Mouse (Mus musculus) brain, embryonic 14.5 days (tissue): ENCODE measurements around the gene Srf. TPM values are rescaled to one million over a fixed set of nuclear protein-coding genes. Genes with fewer than 3 reads are reported as not detected.
A peak's percentile ranks its signal among the peaks of the same experiment; 100 is the strongest.

Experiments used
- DNase-seq: peaks from one replicate; pipeline ENCODE4 v3.0.0-alpha.2; 2011; ENCODE audit warnings: low read depth
- CTCF ChIP-seq: fragments of 200-500 bp; IDR thresholded peaks from 2 replicates; pipeline ENCODE4 v1.5.1; 2012; ENCODE audit warnings: inconsistent platforms, mild to moderate bottlenecking, moderate library complexity, borderline replicate concordance; ENCODE audit not compliant: insufficient read depth, insufficient read length; ENCODE audit errors: extremely low read depth
- POLR2A ChIP-seq: fragments of 200-500 bp; IDR thresholded peaks from 2 replicates; pipeline ENCODE4 v1.6.1; 2012; ENCODE audit warnings: mild to moderate bottlenecking, inconsistent platforms, borderline replicate concordance; ENCODE audit not compliant: poor library complexity, insufficient read depth, insufficient read length, severe bottlenecking; ENCODE audit errors: extremely low read depth
- polyA plus RNA-seq: library from polyadenylated mRNA; depleted of rRNA; stranded (reverse); fragments of >200 nt; gene quantifications from 2 replicates; pipeline ENCODE4 v1.2.3, GENCODE M21; 2012; rRNA removed

Gene Srf
- 83.2 and 87.6 TPM in 2 replicates for polyA plus RNA-seq

GRCm38 (mm10) chr17:46555673-46556583 is at the start of gene Srf:
TSS of gene Srf (minus strand) at chr17:46556175.
- peak; percentile 100 for DNase-seq
- TF ChIP-seq POLR2A (peak; percentile 86), CTCF (peak; percentile 49; the same call in 1 of the 2 replicates)

GRCm38 (mm10) chr17:46605126-46605525 is 49.2 kb upstream of the Srf start:
- TF ChIP-seq POLR2A (no peak), CTCF (no peak)
- DNase-seq = no peak

DNA sequence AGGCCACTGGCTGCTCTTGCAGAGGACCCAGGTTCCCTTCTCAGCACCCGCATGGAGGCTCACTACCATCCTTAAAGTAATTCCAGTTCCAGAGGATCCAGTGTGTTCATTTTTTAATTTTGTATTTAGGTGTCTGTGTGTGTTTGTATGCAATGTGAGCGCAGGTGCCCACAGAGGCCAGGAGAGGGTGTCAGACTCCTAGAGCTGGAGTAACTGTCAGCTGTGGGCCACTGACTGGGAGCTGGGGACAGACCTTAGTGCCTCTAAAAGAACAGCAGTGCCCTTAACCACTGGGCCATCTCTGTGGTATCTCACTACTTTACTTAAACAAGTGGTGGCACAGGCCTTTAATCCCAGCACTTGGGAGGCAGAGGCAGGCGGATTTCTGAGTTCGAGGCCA is 47.3 kb upstream of the Srf start:
- TF ChIP-seq POLR2A = no peak
- no peak for TF ChIP-seq CTCF
- no peak for DNase-seq

GRCm38 (mm10) chr17:46602212-46602611 is 46.2 kb upstream of the Srf start:
- no peak for DNase-seq
- TF ChIP-seq POLR2A (no peak), CTCF (no peak)

DNA sequence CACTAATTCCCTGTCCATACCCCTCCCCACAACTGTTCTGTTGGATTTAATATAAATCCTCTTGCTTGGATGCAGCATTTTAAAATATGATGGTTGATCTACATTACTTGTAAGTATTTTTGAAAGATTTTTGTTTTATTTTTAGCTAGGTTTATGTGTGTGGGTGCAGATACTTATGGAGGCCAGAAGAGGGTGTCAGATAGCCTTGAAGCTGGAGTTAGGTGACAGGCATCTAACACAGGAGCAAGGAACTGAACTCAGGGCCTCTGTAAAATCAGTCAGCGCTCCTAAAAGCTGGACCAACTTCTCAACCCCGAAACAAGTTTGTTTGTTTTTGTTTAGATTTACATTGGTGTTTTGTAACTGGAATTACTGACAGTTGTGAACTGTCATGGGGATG is 44.6 kb upstream of the Srf start:
- DNase-seq = no peak
- TF ChIP-seq POLR2A (no peak), CTCF (no peak; the same call in 1 of the 2 replicates)

- no peak for DNase-seq
- TF ChIP-seq POLR2A = no peak
- TF ChIP-seq CTCF = no peak
Measured at GRCm38 (mm10) chr17:46598963-46599362, 43.0 kb upstream of the Srf start.

GRCm38 (mm10) chr17:46597956-46598355 is 42.0 kb upstream of the Srf start:
- DNase-seq = no peak
- no peak for TF ChIP-seq CTCF
- TF ChIP-seq POLR2A = no peak

GRCm38 (mm10) chr17:46595336-46595735 is 39.4 kb upstream of the Srf start:
- DNase-seq = no peak
- TF ChIP-seq POLR2A = no peak
- TF ChIP-seq CTCF = no peak

- TF ChIP-seq CTCF (no peak), POLR2A (no peak)
- DNase-seq = no peak
Measured at GRCm38 (mm10) chr17:46594606-46595005, 38.6 kb upstream of the Srf start.

DNA sequence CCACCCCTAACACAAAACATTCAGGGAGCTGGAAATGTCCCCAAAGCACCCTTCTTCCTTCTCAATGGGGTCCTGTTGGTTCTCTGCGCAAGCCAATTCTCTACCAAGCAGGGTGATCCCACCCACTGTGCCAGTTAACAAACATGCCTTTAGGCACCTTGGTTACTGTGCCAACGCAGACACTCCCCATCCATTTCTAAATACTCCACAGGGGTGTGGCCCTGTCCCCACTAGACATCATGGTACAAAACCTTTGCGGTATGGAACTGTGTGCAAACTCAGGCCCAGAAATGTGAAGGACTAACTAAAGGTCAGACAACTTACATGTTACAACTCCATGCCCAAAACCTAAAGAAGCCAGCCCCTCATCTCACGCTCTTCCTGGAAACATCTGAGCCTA is 37.1 kb upstream of the Srf start:
- no peak for TF ChIP-seq CTCF
- no peak for TF ChIP-seq POLR2A
- DNase-seq = no peak

DNA sequence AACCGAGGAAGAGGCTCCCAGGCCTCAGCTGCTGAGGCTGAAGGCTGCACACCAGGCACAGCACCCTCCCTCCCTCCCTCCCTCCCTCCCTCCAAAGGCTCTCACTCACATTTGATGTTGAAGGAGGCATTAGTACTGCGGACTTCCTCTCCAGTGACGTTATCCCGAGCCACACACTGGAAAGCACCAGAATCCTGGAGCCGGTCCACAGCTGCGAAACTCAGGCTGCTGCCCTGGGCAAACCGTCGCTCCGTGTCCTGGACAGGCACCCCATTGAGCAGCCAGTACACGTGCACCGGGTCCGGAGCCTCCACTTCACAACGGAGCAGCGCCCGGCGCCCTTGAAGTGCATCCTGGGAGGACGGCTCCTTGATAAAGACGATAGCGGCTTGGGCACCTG is 35.4 kb upstream of the Srf start:
- DNase-seq = no peak
- TF ChIP-seq POLR2A (no peak), CTCF (no peak)

DNA sequence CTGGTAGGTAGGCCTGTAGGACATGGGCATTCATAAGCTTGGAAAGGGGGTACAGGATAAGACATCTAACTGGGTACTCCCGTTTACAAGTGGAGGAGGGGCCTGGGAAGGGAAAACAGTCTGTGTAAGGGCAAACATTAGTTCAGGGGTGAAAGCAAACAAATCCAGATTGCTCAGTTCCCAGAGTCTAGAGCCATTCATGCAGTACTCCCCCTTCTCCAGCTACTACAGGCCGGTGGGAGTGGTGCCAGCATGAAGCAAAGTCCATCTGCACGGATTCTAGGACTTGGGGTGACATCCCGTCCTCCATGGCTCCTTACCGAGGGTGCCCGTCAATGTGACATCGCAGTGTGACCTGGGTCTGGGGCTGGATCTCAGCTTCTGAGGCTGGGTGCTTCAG is 34.5 kb upstream of the Srf start:
- TF ChIP-seq POLR2A (no peak), CTCF (no peak)
- no peak for DNase-seq
